Mouse (Mus musculus) left cerebral cortex, postnatal 14 days (tissue): ENCODE results near the gene Msln. TPM values are rescaled to one million over a fixed set of nuclear protein-coding genes. Genes with fewer than 3 reads are reported as not detected.
A peak's percentile ranks its signal among the peaks of the same experiment; 100 is the strongest.

Experiments
- DNase-seq, 2 experiments: peaks; one replicate each; pipeline ENCODE4 v3.0.0; 2021 to 2022; ENCODE audit warnings: low spot score in 2 of 2, mixed read lengths in 1 of 2
- intact Hi-C: fragments of 180-260 bp; cut with DNase I; formaldehyde crosslinking; loops from one replicate; pipeline ENCODE4 v1.15.1; 2025
- total RNA-seq, 2 experiments: library from RNA; stranded (reverse); gene quantifications; 2 replicates each; pipeline ENCODE4 v1.2.3; 2021

Gene Msln
- total RNA-seq, 2 experiments from 2014 or later = 6.2 to 6.5 TPM

GRCm38 (mm10) chr17:25735745-25736144 lies 18.4 kb downstream of the Msln start, which contains the start of gene Mslnl:
Gene Mslnl (plus strand): TSS chr17:25736042.
- no peak for DNase-seq
- intact Hi-C loops = no loop called here

GRCm38 (mm10) chr17:25735246-25735645 lies 18.9 kb downstream of the Msln start:
- intact Hi-C loops = no loop called here
- DNase-seq = no peak

- peak; percentile 88 to 92 for DNase-seq
- intact Hi-C loops = loop anchor here (2.0 to 5.0 kb wide), 2 partner anchors 40 to 69 kb away; partner anchors contain the start of gene Narfl
These were observed 22.1 kb downstream of the Msln start for GRCm38 (mm10) chr17:25732082-25732481.

- intact Hi-C loops = no loop called here
- no peak for DNase-seq
These were observed 26.2 kb downstream of the Msln start for GRCm38 (mm10) chr17:25728009-25728270.

GRCm38 (mm10) chr17:25727265-25728008 lies 26.7 kb downstream of the Msln start, which contains the start of the genes Chtf18 and Rpusd1:
Gene Chtf18 (minus strand): TSS chr17:25727419.
Gene Rpusd1 (plus strand): TSS chr17:25727670.
- intact Hi-C loops = no loop called here
- DNase-seq = peak; percentile 99 to 100

- intact Hi-C loops = no loop called here
- no peak for DNase-seq
These were observed 28.9 kb downstream of the Msln start for GRCm38 (mm10) chr17:25725264-25725663.

- intact Hi-C loops = no loop called here
- no peak for DNase-seq
These were observed 30.3 kb downstream of the Msln start for GRCm38 (mm10) chr17:25723919-25724318.

- intact Hi-C loops = no loop called here
- no peak for DNase-seq
These were observed 30.7 kb downstream of the Msln start for GRCm38 (mm10) chr17:25723470-25723869.

GRCm38 (mm10) chr17:25721476-25721875 lies 32.7 kb downstream of the Msln start:
- intact Hi-C loops = no loop called here
- DNase-seq = no peak

- intact Hi-C loops = no loop called here
- no peak for DNase-seq
These were observed 36.5 kb downstream of the Msln start for GRCm38 (mm10) chr17:25717691-25718090.

- intact Hi-C loops = no loop called here
- DNase-seq = peak in 1 of 2 experiments; percentile 34
These were observed 37.2 kb downstream of the Msln start, which contains the start of gene Gng13 for GRCm38 (mm10) chr17:25716711-25717637. Gene Gng13 (plus strand): TSS chr17:25717171.

GRCm38 (mm10) chr17:25716130-25716529 lies 38.0 kb downstream of the Msln start:
- intact Hi-C loops = no loop called here
- no peak for DNase-seq

- intact Hi-C loops = no loop called here
- no peak for DNase-seq
These were observed 38.6 kb downstream of the Msln start for GRCm38 (mm10) chr17:25715627-25716026.

GRCm38 (mm10) chr17:25711136-25711535 lies 43.0 kb downstream of the Msln start:
- DNase-seq = no peak

GRCm38 (mm10) chr17:25709994-25710393 lies 44.2 kb downstream of the Msln start:
- intact Hi-C loops = no loop called here
- no peak for DNase-seq

More at GRCm38 (mm10) chr17:25711136-25711535, 43.0 kb downstream of the Msln start:
- intact Hi-C loops = no loop called here

- intact Hi-C loops = loop anchor here (5.0 kb wide), 1 partner anchor 304 kb away; no protein-coding TSS in a partner anchor
- no peak for DNase-seq
These were observed 53.2 kb downstream of the Msln start for GRCm38 (mm10) chr17:25700863-25701496.
